Comparison of ENCODE assay signal across 23 mouse cellular contexts in the genomic region with DNA sequence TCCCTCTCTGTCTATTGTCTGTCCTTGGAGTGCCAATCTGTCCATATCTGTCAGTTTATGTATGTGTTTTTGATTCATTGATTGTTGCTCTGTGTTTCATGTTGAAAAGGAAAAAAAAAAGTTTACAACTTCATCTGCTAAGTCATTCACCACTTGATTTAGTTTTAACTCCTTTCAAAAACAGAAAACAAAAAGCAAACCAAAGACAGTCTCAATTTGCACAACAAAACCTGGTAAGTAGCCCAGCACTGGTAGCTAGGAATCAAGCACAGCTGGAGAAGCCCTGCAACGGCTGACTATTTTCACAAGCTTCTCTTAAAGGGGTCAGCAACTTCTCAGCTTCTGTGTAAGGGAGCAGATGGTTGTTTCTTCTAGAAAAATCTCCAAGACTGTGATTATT.
A peak's percentile ranks its signal among the peaks of the same experiment; 100 is the strongest.
DNase-seq lines count a peak whose midpoint lies in the region; ATAC-seq and TF ChIP-seq lines count a peak whose summit lies in the region.
"Had no signal": no experiment of that assay in that cellular context is flagged by ENCODE, and none has a peak within 500 bp of the region (broad histone marks: within the 10 kb centered on the region; RNA-seq: fewer than 3 reads in every experiment).

No protein-coding gene starts in this region.

- H3K9me3 ChIP-seq in midbrain, embryonic 11.5 days (ENCODE audit: control insufficient read depth, low read length), result no peaks in the 10 kb centered on the region
- H3K9me3 ChIP-seq in midbrain, embryonic 15.5 days, result no peaks in the 10 kb centered on the region
- no peaks in the 10 kb centered on the region for H3K9me3 ChIP-seq in ES-E14 (ENCODE audit: control insufficient read depth, insufficient read depth, low read depth, low read length)
- H3K9me3 ChIP-seq: embryonic facial prominence, embryonic 10.5 days; embryonic facial prominence, embryonic 12.5 days; forebrain, embryonic 13.5 days; forebrain, embryonic 15.5 days had no signal

- H3K4me1 ChIP-seq in midbrain, embryonic 11.5 days (ENCODE audit: control insufficient read depth, insufficient read depth, low read length), result no peaks in the 10 kb centered on the region
- no peaks in the 10 kb centered on the region for H3K4me1 ChIP-seq in midbrain, embryonic 15.5 days
- peaks cover 0 to 2% of the 10 kb centered on the region in 2 experiments; a peak in 2 of 4 replicates for H3K4me1 ChIP-seq in ES-E14 (ENCODE audit: control insufficient read depth in 2 of 2, insufficient read depth in 2 of 2, low read length in 2 of 2, poor library complexity in 1 of 2)
- H3K4me1 ChIP-seq: embryonic facial prominence, embryonic 10.5 days; embryonic facial prominence, embryonic 12.5 days; forebrain, embryonic 13.5 days; forebrain, embryonic 15.5 days had no signal

- in situ Hi-C loops in ES-E14 (cut with MboI; ENCODE audit: low sequenced_read_pairs in 2 of 2, unreplicated experiment in 2 of 2), result no loop called here

- no peak overlapping the region for H3K4me3 ChIP-seq in midbrain, embryonic 11.5 days (ENCODE audit: low read depth, low read length)
- H3K4me3 ChIP-seq in midbrain, embryonic 15.5 days, result no peak overlapping the region
- no peak overlapping the region for H3K4me3 ChIP-seq in ES-E14 (ENCODE audit: insufficient read depth in 1 of 2, low read depth in 1 of 2, low read length in 2 of 2, poor library complexity in 1 of 2, severe bottlenecking in 1 of 2)
- H3K4me3 ChIP-seq: embryonic facial prominence, embryonic 10.5 days; embryonic facial prominence, embryonic 12.5 days; forebrain, embryonic 13.5 days; forebrain, embryonic 15.5 days had no signal

- H3K9ac ChIP-seq in midbrain, embryonic 11.5 days (ENCODE audit: low read length), result no peak overlapping the region
- no peak overlapping the region for H3K9ac ChIP-seq in midbrain, embryonic 15.5 days
- H3K9ac ChIP-seq in ES-E14 (ENCODE audit: insufficient read depth, low read depth, low read length, poor library complexity, severe bottlenecking), result no peak overlapping the region
- H3K9ac ChIP-seq: embryonic facial prominence, embryonic 12.5 days; forebrain, embryonic 13.5 days; forebrain, embryonic 15.5 days; forebrain, postnatal 0 days had no signal

- no peaks in the 10 kb centered on the region for H3K36me3 ChIP-seq in midbrain, embryonic 11.5 days (ENCODE audit: control insufficient read depth, insufficient read depth, low read length)
- no peaks in the 10 kb centered on the region for H3K36me3 ChIP-seq in midbrain, embryonic 15.5 days (replicated peaks)
- H3K36me3 ChIP-seq in ES-E14 (ENCODE audit: control insufficient read depth, insufficient read depth, low read length, poor library complexity, severe bottlenecking), result no peaks in the 10 kb centered on the region
- H3K36me3 ChIP-seq: embryonic facial prominence, embryonic 10.5 days; embryonic facial prominence, embryonic 12.5 days; forebrain, embryonic 15.5 days; G1E had no signal

- ATAC-seq in midbrain, embryonic 11.5 days (ENCODE audit: low FRiP score), result no peak
- ATAC-seq in midbrain, embryonic 15.5 days (replicated peaks), result no peak
- ATAC-seq in CD4-positive, CD25-positive, alpha-beta regulatory T cell, adult 4 months, result no peak
- ATAC-seq: activated CD4-positive, CD25-positive, alpha-beta regulatory T cell, adult 4 months; forebrain, embryonic 13.5 days; forebrain, embryonic 15.5 days; forebrain, postnatal 0 days; Patski had no signal

- H3K27me3 ChIP-seq in midbrain, embryonic 11.5 days (ENCODE audit: control insufficient read depth, insufficient read depth, low read length), result no peaks in the 10 kb centered on the region
- H3K27me3 ChIP-seq in midbrain, embryonic 15.5 days (replicated peaks), result no peaks in the 10 kb centered on the region
- H3K27me3 ChIP-seq: CH12.LX; embryonic facial prominence, embryonic 12.5 days; forebrain, embryonic 13.5 days; forebrain, embryonic 15.5 days; Patski had no signal

- WGBS in midbrain, embryonic 11.5 days, result 13% methylated on average over 1 of the region's 1 CpGs
- 4% methylated on average over 1 of the region's 1 CpGs for WGBS in midbrain, embryonic 15.5 days

- no peak overlapping the region for H3K4me2 ChIP-seq in midbrain, embryonic 11.5 days
- H3K4me2 ChIP-seq in midbrain, embryonic 15.5 days, result no peak overlapping the region
- H3K4me2 ChIP-seq: embryonic facial prominence, embryonic 12.5 days; forebrain, embryonic 13.5 days; forebrain, embryonic 15.5 days had no signal

- peak; percentile 69 for DNase-seq in midbrain, embryonic 11.5 days (ENCODE audit: low spot score, missing footprints)
- DNase-seq in ES-E14 (ENCODE audit: low read depth, low spot score), result peak; percentile 38
- peak; percentile 78 for DNase-seq in ZHBTc4 (ENCODE audit: low read depth, low spot score)
- no peak for DNase-seq in frontal cortex, postnatal 25 days (ENCODE audit: low spot score in 2 of 2)
- DNase-seq: adrenal gland, adult 8-10 months; adrenal gland, postnatal 14 days; adrenal gland, postnatal 36 days; cerebellum, adult 11-12 months; cerebellum, adult 2 months; cerebellum, adult 9-10 months; cerebellum, postnatal 10 days; cerebellum, postnatal 25 days; forebrain, postnatal 0 days had no signal

- H3K27ac ChIP-seq in midbrain, embryonic 11.5 days (ENCODE audit: low read depth, low read length), result no peak overlapping the region
- H3K27ac ChIP-seq in midbrain, embryonic 15.5 days, result no peak overlapping the region
- no peak overlapping the region for H3K27ac ChIP-seq in ES-E14 (ENCODE audit: insufficient read depth, low read depth, low read length, poor library complexity, severe bottlenecking)
- H3K27ac ChIP-seq: embryonic facial prominence, embryonic 10.5 days; embryonic facial prominence, embryonic 12.5 days; forebrain, embryonic 13.5 days; forebrain, embryonic 15.5 days had no signal

TF ChIP-seq in ES-E14, 5 proteins besides CTCF, POLR2A, EP300 and RAD21:
- TF ChIP-seq HCFC1 (IDR thresholded peaks at IDR 0.05; ENCODE audit: borderline replicate concordance, insufficient read depth, low read length), result no peak
- no peak for TF ChIP-seq ZC3H11A (IDR thresholded peaks at IDR 0.05; ENCODE audit: borderline replicate concordance, low read depth, low read length)
- peak; percentile 70 for TF ChIP-seq ZNF384 (IDR thresholded peaks at IDR 0.05; ENCODE audit: low read depth, low read length)
- TF ChIP-seq MAFK (IDR thresholded peaks at IDR 0.05; ENCODE audit: insufficient read depth, low read depth, low read length), result 0 out of 2 replicates have a peak, but pooled peaks have one; percentile 26
- no peak for TF ChIP-seq CHD2 (IDR thresholded peaks at IDR 0.05; ENCODE audit: low read depth, low read length)

Comparison
In these comparisons a context has a peak if more than half of its experiments do, and no peak if none do; other contexts are left out.
1. DNase-seq: peak in midbrain, embryonic 11.5 days (single experiment), ES-E14 (single experiment) and ZHBTc4 (single experiment); none in frontal cortex, postnatal 25 days (0 of 2).